Mouse (Mus musculus): ENCODE data around the gene Slc6a6. TPM values are rescaled to one million over a fixed set of nuclear protein-coding genes. Genes with fewer than 3 reads are reported as not detected.

Gene Slc6a6
- total and polyA plus RNA-seq, 3 experiments = 54.6 to 90.0 TPM; not detected in 1

GRCm38 (mm10) chr6:91693301-91693886 is 9.5 kb downstream of the Slc6a6 start:
- peaks cover 32% of the 10 kb centered on the region for H3K79me2 ChIP-seq (ENCODE audit: control insufficient read depth, insufficient read depth, low read length, poor library complexity)
- no peak overlapping the region for H3K27ac ChIP-seq (ENCODE audit: control insufficient read depth, low read depth, low read length)
- TF ChIP-seq GATA1 (IDR thresholded peaks at IDR 0.05; ENCODE audit: low read depth, low read length) = no peak
- TF ChIP-seq CTCF (IDR thresholded peaks at IDR 0.05 in 2 of 3, conservative IDR thresholded peaks at IDR 0.05 in 1 of 3; ENCODE audit: control insufficient read depth in 1 of 3, insufficient read depth in 1 of 3, low read depth in 2 of 3, low read length in 3 of 3, poor library complexity in 1 of 3, severe bottlenecking in 1 of 3) = no peak
- no peak for TF ChIP-seq ZNF384 (IDR thresholded peaks at IDR 0.05; ENCODE audit: low read depth, low read length)
- TF ChIP-seq NRF1 (IDR thresholded peaks at IDR 0.05; ENCODE audit: insufficient read depth, low read depth, low read length, poor library complexity, severe bottlenecking) = no peak
- no peak for TF ChIP-seq CHD2 (IDR thresholded peaks at IDR 0.05; ENCODE audit: low read length)
- no peak for TF ChIP-seq POLR2AphosphoS5 (IDR thresholded peaks at IDR 0.05; ENCODE audit: borderline replicate concordance, low read depth, low read length)
- no peak for TF ChIP-seq ELF1 (IDR thresholded peaks at IDR 0.05; ENCODE audit: low read depth, low read length)
- TF ChIP-seq TBP (IDR thresholded peaks at IDR 0.05; ENCODE audit: low read depth, low read length) = no peak
- no peak for TF ChIP-seq RAD21 (IDR thresholded peaks at IDR 0.05; ENCODE audit: low read depth, low read length)
- no peak for TF ChIP-seq KAT2A (conservative IDR thresholded peaks at IDR 0.05; ENCODE audit: low read depth, low read length)
- TF ChIP-seq MAFK (IDR thresholded peaks at IDR 0.05; ENCODE audit: borderline replicate concordance, low read depth, low read length) = no peak
- TF ChIP-seq HCFC1 (IDR thresholded peaks at IDR 0.05; ENCODE audit: low read depth, low read length) = no peak
- no peak for TF ChIP-seq CHD1 (IDR thresholded peaks at IDR 0.05; ENCODE audit: low read depth, low read length)

DNA sequence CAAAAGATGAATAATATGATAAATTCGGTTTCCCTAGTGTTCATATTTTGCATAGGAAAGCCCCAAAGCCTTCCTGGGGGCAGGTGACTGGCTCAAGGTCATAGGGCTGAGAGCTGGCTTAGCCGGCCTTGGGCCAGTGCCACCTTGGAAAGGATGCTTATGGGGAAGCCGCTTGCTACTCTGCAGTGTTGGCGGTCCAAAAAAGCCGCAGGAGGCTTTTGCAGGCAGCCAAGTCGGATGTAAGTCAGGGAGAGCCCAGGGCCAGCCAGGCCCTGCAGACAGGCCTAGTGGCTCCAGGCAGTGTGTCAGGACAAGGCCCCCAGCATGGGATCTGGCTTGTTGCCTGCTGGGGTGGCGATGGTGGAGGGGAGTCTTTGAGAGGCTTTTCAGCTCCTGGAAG is 10.8 kb downstream of the Slc6a6 start:
- Histone ChIP-seq H3K27me3 (ENCODE audit: control insufficient read depth in 1 of 2, insufficient read depth in 2 of 2, low read length in 2 of 2) (no peaks in the 10 kb centered on the region), H3K4me1 (ENCODE audit: control insufficient read depth in 1 of 2, insufficient read depth in 2 of 2, low read length in 2 of 2) (peaks cover 11 to 14% of the 10 kb centered on the region in 2 experiments), H3K27ac (ENCODE audit: control insufficient read depth, low read depth, low read length) (no peak overlapping the region), H3K4me3 (ENCODE audit: control insufficient read depth in 1 of 2, insufficient read depth in 1 of 2, low read depth in 2 of 2, low read length in 2 of 2) (no peak overlapping the region), H3K36me3 (ENCODE audit: control insufficient read depth in 1 of 2, insufficient read depth in 2 of 2, low read length in 2 of 2) (peaks cover 4 to 7% of the 10 kb centered on the region in 2 experiments; a peak in 3 of 4 replicates), H3K9ac (ENCODE audit: control insufficient read depth, low read depth, low read length, poor library complexity, severe bottlenecking) (no peak overlapping the region), H3K79me2 (ENCODE audit: control insufficient read depth, insufficient read depth, low read length, poor library complexity) (peaks cover 31% of the 10 kb centered on the region), H3K9me3 (replicated peaks; ENCODE audit: insufficient read depth, low read length) (no peaks in the 10 kb centered on the region)
- no peak for TF ChIP-seq GABPA (IDR thresholded peaks at IDR 0.05; ENCODE audit: low read depth, low read length)
- TF ChIP-seq ZNF384 (IDR thresholded peaks at IDR 0.05; ENCODE audit: low read depth, low read length) = no peak
- no peak for TF ChIP-seq MAZ (IDR thresholded peaks at IDR 0.05; ENCODE audit: low read depth, low read length)
- DNase-seq (ENCODE audit: low read depth, low spot score) = no peak

More at GRCm38 (mm10) chr6:91693301-91693886, 9.5 kb downstream of the Slc6a6 start:
- peaks cover 8 to 12% of the 10 kb centered on the region in 2 experiments; a peak in 3 of 4 replicates for H3K4me1 ChIP-seq (ENCODE audit: control insufficient read depth in 1 of 2, insufficient read depth in 2 of 2, low read length in 2 of 2)
- H3K4me3 ChIP-seq (ENCODE audit: control insufficient read depth in 1 of 2, insufficient read depth in 1 of 2, low read depth in 2 of 2, low read length in 2 of 2) = no peak overlapping the region
- no peaks in the 10 kb centered on the region for H3K27me3 ChIP-seq (ENCODE audit: control insufficient read depth in 1 of 2, insufficient read depth in 2 of 2, low read length in 2 of 2)
- no peaks in the 10 kb centered on the region for H3K9me3 ChIP-seq (replicated peaks; ENCODE audit: insufficient read depth, low read length)
- H3K36me3 ChIP-seq (ENCODE audit: control insufficient read depth in 1 of 2, insufficient read depth in 2 of 2, low read length in 2 of 2) = peaks cover 4 to 13% of the 10 kb centered on the region in 2 experiments; a peak in 3 of 4 replicates
- DNase-seq (ENCODE audit: low read depth, low spot score) = no peak
- H3K9ac ChIP-seq (ENCODE audit: control insufficient read depth, low read depth, low read length, poor library complexity, severe bottlenecking) = no peak overlapping the region
